Mouse (Mus musculus): ENCODE results near the gene Unc80. TPM values are rescaled to one million over a fixed set of nuclear protein-coding genes. Genes with fewer than 3 reads are reported as not detected.

The Unc80 gene
- total RNA-seq, 2 experiments from 2014 or later, result 0.10 to 0.18 TPM

GRCm38 (mm10) chr1:66730581-66730980, 262.4 kb downstream of the Unc80 start:
- DNase-seq, result no peak

Other genes with a start within 250 kb of the Unc80 start
- 10 to 100 TPM; 12.3 to 13.1 TPM for gene Rpe, start 232.5 kb downstream of the Unc80 start, total RNA-seq (2021)

All from heart, adult 18-20 months (tissue).